Mouse (Mus musculus): ENCODE data around the gene Manf. TPM values are rescaled to one million over a fixed set of nuclear protein-coding genes. Genes with fewer than 3 reads are reported as not detected.
A peak's percentile ranks its signal among the peaks of the same experiment; 100 is the strongest.

Manf gene
- 51.9 and 62.1 TPM in 2 replicates for polyA plus RNA-seq (2012; rRNA removed)

DNA sequence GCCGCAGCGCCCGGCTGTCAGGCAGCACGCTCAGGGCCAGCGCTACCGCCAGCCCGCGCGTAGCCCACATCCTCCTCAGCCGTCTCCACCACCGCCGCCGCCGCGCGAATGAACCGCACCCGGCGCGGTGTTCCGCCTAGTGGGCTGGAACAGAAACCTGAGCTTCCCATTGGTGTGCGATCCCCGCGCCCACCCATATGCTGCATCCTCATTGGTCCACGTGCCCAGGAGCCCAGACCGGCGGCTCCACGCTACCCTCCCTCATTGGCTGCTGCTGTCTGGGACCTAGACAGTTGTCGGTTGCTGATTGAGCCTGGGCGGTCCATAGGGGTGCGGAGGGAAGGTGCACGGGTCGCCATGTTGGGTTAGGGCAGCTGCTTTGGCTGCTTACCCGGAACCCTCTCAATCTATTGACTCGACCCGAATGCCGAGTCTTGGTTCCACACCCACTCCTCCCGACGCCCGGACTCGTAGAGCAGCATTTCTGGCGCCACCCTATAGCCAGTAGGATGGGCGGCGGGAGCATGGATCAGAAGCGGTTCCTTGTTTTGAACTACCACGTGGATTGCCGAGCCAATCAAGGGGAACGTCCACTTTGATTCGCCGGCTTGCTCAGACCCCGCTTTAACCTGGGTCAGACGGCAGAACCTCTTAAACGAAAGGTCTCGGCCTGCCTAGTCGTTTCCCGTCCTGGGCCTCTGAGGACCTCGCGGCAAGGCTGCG is at the start of gene Manf:
Gene Manf (minus strand): TSS at position 151 of the 723 bp plus-strand sequence.
- TF ChIP-seq POLR2A (IDR thresholded peaks at IDR 0.05; ENCODE audit: borderline replicate concordance, extremely low read depth, insufficient read depth, insufficient read length, poor library complexity, severe bottlenecking), result peak; percentile 98
- TF ChIP-seq CTCF (IDR thresholded peaks at IDR 0.05; ENCODE audit: borderline replicate concordance, extremely low read depth, insufficient read depth, insufficient read length), result peak; percentile 13; the same call in 1 of the 2 replicates
- DNase-seq (ENCODE audit: low read depth), result peak; percentile 100

DNA sequence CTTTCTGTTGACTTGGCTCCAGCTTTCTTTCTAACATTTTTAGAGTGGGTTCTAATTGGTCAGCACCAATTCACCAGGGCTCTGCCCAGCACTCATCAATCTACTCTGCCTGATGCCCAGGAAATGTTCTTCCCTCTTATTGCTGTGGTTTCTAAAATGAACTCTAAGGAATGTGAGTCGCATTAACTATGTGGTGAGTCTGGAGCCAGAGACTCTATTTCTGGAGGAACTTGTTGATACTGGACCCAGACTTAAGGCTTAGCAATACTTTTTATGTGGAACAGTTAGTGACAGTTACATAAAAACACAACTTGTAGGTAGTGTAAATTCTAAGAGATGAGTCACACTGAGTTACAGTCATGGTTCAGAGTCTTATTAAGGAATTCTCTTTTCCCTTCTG is 43.2 kb upstream of the Manf start:
- DNase-seq (ENCODE audit: low read depth), result no peak
- TF ChIP-seq CTCF (IDR thresholded peaks at IDR 0.05; ENCODE audit: borderline replicate concordance, extremely low read depth, insufficient read depth, insufficient read length) (no peak), POLR2A (IDR thresholded peaks at IDR 0.05; ENCODE audit: borderline replicate concordance, extremely low read depth, insufficient read depth, insufficient read length, poor library complexity, severe bottlenecking) (no peak)

- no peak for DNase-seq (ENCODE audit: low read depth)
- TF ChIP-seq POLR2A (IDR thresholded peaks at IDR 0.05; ENCODE audit: borderline replicate concordance, extremely low read depth, insufficient read depth, insufficient read length, poor library complexity, severe bottlenecking) (no peak), CTCF (IDR thresholded peaks at IDR 0.05; ENCODE audit: borderline replicate concordance, extremely low read depth, insufficient read depth, insufficient read length) (no peak)
Observed at GRCm38 (mm10) chr9:106914878-106915277, 23.1 kb upstream of the Manf start.

- DNase-seq (ENCODE audit: low read depth), result no peak
- TF ChIP-seq POLR2A (IDR thresholded peaks at IDR 0.05; ENCODE audit: borderline replicate concordance, extremely low read depth, insufficient read depth, insufficient read length, poor library complexity, severe bottlenecking) (no peak), CTCF (IDR thresholded peaks at IDR 0.05; ENCODE audit: borderline replicate concordance, extremely low read depth, insufficient read depth, insufficient read length) (no peak)
Observed at GRCm38 (mm10) chr9:106913759-106914158, 22.0 kb upstream of the Manf start.

DNA sequence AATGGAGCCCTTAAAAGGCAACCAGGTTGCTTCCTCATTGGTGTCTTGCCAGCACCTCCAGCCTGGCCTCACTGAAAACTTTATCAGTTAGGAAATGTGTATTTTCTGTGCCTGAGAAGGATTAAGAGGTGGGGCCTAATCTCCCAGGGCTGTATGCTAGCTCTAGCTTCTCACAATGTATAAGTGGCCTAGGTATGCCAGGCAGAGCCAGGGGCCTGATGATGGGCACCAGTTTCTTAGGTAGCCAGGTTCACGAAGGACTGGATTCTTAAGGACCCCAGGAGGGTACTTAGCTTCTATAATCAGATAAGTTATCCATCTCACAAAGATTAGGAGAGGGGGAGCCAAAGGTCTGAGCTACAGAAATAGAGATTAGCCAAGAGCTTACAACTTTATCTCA is 19.8 kb upstream of the Manf start:
- DNase-seq (ENCODE audit: low read depth), result no peak
- no peak for TF ChIP-seq POLR2A (IDR thresholded peaks at IDR 0.05; ENCODE audit: borderline replicate concordance, extremely low read depth, insufficient read depth, insufficient read length, poor library complexity, severe bottlenecking)
- no peak for TF ChIP-seq CTCF (IDR thresholded peaks at IDR 0.05; ENCODE audit: borderline replicate concordance, extremely low read depth, insufficient read depth, insufficient read length)

GRCm38 (mm10) chr9:106908715-106909114 is 16.9 kb upstream of the Manf start:
- no peak for DNase-seq (ENCODE audit: low read depth)
- TF ChIP-seq POLR2A (IDR thresholded peaks at IDR 0.05; ENCODE audit: borderline replicate concordance, extremely low read depth, insufficient read depth, insufficient read length, poor library complexity, severe bottlenecking) (no peak), CTCF (IDR thresholded peaks at IDR 0.05; ENCODE audit: borderline replicate concordance, extremely low read depth, insufficient read depth, insufficient read length) (no peak)

DNA sequence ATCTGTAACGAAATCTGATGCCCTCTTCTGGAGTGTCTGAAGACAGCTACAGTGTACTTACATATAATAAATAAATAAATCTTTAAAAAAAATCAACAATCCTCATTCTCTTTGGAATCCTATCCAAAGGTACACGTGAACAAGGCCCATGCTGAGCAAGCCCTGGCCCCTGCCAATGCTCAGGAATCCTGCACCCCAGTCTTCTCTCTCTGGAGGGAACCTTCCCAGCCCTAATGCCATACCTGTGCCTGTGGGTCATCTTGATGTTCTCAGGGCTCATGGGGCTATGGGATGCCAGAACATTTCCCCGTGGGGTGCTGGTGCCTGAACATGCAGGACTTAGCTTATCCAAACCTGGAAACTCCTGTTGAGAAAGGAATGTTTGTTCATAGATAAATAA is 16.4 kb upstream of the Manf start:
- TF ChIP-seq POLR2A (IDR thresholded peaks at IDR 0.05; ENCODE audit: borderline replicate concordance, extremely low read depth, insufficient read depth, insufficient read length, poor library complexity, severe bottlenecking) (no peak), CTCF (IDR thresholded peaks at IDR 0.05; ENCODE audit: borderline replicate concordance, extremely low read depth, insufficient read depth, insufficient read length) (no peak)
- DNase-seq (ENCODE audit: low read depth), result no peak

GRCm38 (mm10) chr9:106906597-106906996 is 14.8 kb upstream of the Manf start:
- DNase-seq (ENCODE audit: low read depth), result no peak
- TF ChIP-seq POLR2A (IDR thresholded peaks at IDR 0.05; ENCODE audit: borderline replicate concordance, extremely low read depth, insufficient read depth, insufficient read length, poor library complexity, severe bottlenecking) (no peak), CTCF (IDR thresholded peaks at IDR 0.05; ENCODE audit: borderline replicate concordance, extremely low read depth, insufficient read depth, insufficient read length) (no peak)

DNA sequence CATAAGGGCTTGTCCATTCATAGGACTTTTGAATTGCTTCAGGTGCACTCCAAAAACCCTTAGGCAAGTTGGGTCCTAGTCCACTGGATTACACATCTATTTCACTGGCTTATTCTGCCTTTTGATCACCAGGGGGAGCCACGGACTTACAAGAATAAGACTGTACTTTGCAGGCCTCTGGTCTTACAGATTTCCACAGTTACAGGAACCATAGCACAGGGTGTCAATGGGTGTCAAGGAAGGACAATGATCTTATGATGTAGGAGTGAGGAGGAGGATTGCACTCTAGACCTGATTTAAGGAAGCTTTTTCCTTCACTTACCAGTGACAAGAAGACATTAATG is 12.0 kb upstream of the Manf start:
- TF ChIP-seq POLR2A (IDR thresholded peaks at IDR 0.05; ENCODE audit: borderline replicate concordance, extremely low read depth, insufficient read depth, insufficient read length, poor library complexity, severe bottlenecking), result no peak
- peak; percentile 62; the same call in 1 of the 2 replicates for TF ChIP-seq CTCF (IDR thresholded peaks at IDR 0.05; ENCODE audit: borderline replicate concordance, extremely low read depth, insufficient read depth, insufficient read length)
- DNase-seq (ENCODE audit: low read depth), result peak; percentile 83

DNA sequence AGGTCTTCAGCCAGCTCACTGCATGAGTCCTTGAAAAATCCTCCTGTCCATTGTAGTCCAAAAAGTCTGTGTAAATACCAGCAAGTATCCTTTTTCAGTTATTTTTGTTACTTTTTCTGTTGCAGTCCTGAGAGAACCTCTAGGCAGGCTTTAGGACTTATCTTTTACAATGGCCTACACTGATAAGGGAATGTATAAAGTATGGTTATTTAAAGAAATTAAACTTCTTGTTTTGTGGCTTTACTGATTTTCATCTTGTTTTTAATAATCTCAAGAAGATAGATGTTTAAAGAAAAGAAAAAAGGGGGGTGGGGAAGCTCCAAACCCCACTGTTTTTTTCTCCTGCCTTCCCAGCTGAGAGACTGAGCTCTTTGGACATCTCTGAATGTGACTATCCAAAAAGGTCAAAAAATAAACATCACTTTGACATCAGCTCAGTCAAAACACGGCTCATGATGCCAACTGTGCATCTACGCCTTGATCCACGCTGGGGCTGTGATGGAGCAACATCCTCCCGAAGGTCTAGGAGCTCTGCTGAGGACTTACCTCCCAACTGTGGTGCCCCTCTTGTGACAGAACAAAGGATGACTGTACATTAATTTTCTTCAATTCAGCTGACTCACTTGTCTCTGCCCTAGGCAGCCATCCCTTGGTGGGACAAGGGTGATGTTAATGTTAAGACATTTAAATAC is 11.5 kb upstream of the Manf start:
- TF ChIP-seq CTCF (IDR thresholded peaks at IDR 0.05; ENCODE audit: borderline replicate concordance, extremely low read depth, insufficient read depth, insufficient read length) (no peak), POLR2A (IDR thresholded peaks at IDR 0.05; ENCODE audit: borderline replicate concordance, extremely low read depth, insufficient read depth, insufficient read length, poor library complexity, severe bottlenecking) (no peak)
- no peak for DNase-seq (ENCODE audit: low read depth)

GRCm38 (mm10) chr9:106901596-106901995 is 9.8 kb upstream of the Manf start:
- no peak for DNase-seq (ENCODE audit: low read depth)
- TF ChIP-seq POLR2A (IDR thresholded peaks at IDR 0.05; ENCODE audit: borderline replicate concordance, extremely low read depth, insufficient read depth, insufficient read length, poor library complexity, severe bottlenecking), result no peak
- no peak for TF ChIP-seq CTCF (IDR thresholded peaks at IDR 0.05; ENCODE audit: borderline replicate concordance, extremely low read depth, insufficient read depth, insufficient read length)

DNA sequence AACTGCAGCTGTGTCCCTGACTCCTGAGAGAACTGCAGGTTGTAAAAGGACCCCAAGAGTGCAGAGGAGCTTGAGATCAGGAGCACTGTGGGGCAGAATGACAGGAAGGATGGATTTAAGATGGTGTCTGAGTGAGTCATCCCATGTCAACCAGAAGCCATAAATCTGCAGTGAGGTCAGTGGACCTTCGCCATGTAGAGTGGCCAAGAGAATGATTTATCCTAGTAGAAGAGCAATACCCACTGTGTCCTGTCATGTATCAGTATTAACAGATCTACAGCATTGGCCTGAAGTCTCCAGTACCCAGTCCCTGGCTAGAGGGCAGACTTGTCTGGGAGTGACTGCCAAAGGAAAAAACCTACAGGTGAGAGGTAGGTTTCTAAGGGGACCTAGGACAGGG is 7.1 kb upstream of the Manf start:
- no peak for DNase-seq (ENCODE audit: low read depth)
- TF ChIP-seq POLR2A (IDR thresholded peaks at IDR 0.05; ENCODE audit: borderline replicate concordance, extremely low read depth, insufficient read depth, insufficient read length, poor library complexity, severe bottlenecking) (no peak), CTCF (IDR thresholded peaks at IDR 0.05; ENCODE audit: borderline replicate concordance, extremely low read depth, insufficient read depth, insufficient read length) (no peak)
